ENCODE assay signal across 13 mouse cellular contexts in genomic region chr9:68116221-68116741, GRCm38 (mm10).
A peak's percentile ranks its signal among the peaks of the same experiment; 100 is the strongest.
DNase-seq lines count a peak whose midpoint lies in the region; ATAC-seq lines count a peak whose summit lies in the region.
"Had no signal": no experiment of that assay in that cellular context is flagged by ENCODE, and none has a peak within 500 bp of the region (broad histone marks: within the 10 kb centered on the region; RNA-seq: fewer than 3 reads in every experiment).

No protein-coding gene starts in this region.

- no peak overlapping the region for H3K4me3 ChIP-seq in limb, embryonic 11.5 days (ENCODE audit: low read depth, low read length)
- H3K4me3 ChIP-seq: hindbrain, embryonic 12.5 days; midbrain, embryonic 15.5 days had no signal

- no peak overlapping the region for H3K9ac ChIP-seq in limb, embryonic 11.5 days (ENCODE audit: low read length)
- H3K9ac ChIP-seq: hindbrain, embryonic 12.5 days; liver, postnatal 0 days; midbrain, embryonic 15.5 days had no signal

- no peak overlapping the region for H3K4me2 ChIP-seq in limb, embryonic 11.5 days (ENCODE audit: low read depth, severe bottlenecking)
- H3K4me2 ChIP-seq: hindbrain, embryonic 12.5 days; midbrain, embryonic 15.5 days had no signal

- no peaks in the 10 kb centered on the region for H3K27me3 ChIP-seq in limb, embryonic 11.5 days (ENCODE audit: control insufficient read depth, insufficient read depth, low read length)
- H3K27me3 ChIP-seq: hindbrain, embryonic 12.5 days; midbrain, embryonic 15.5 days had no signal

- no peaks in the 10 kb centered on the region for H3K9me3 ChIP-seq in limb, embryonic 11.5 days (ENCODE audit: control insufficient read depth, low read length)
- H3K9me3 ChIP-seq: hindbrain, embryonic 12.5 days; midbrain, embryonic 15.5 days had no signal

- H3K36me3 ChIP-seq in limb, embryonic 11.5 days (ENCODE audit: control insufficient read depth, insufficient read depth, low read length) = no peaks in the 10 kb centered on the region
- H3K36me3 ChIP-seq: hindbrain, embryonic 12.5 days; midbrain, embryonic 15.5 days had no signal

- 47% methylated on average over 10 of the region's 10 CpGs for WGBS in limb, embryonic 11.5 days

- intact Hi-C loops in left cerebral cortex, postnatal 10 days (cut with DNase I) = no loop called here

- peak; percentile 28 for DNase-seq in embryo, embryonic 11 days
- DNase-seq in embryo, embryonic 9.5 days (ENCODE audit: extremely low spot score) = no peak
- DNase-seq in left cerebral cortex, postnatal 10 days (ENCODE audit: extremely low spot score in 1 of 2, low spot score in 2 of 2) = peak; percentile 22 to 31
- no peak for DNase-seq in left cerebral cortex, adult 11 months (ENCODE audit: low spot score)
- peak; percentile 55 to 69 for DNase-seq in cerebellum, postnatal 25 days
- DNase-seq in limb, embryonic 11.5 days (ENCODE audit: low spot score) = peak; percentile 23
- no peak for DNase-seq in heart, adult 9 months (ENCODE audit: low spot score in 2 of 2)
- DNase-seq in spleen, postnatal 14 days (ENCODE audit: low spot score in 2 of 2) = no peak
- DNase-seq: gastrocnemius, postnatal 36 days; liver, postnatal 0 days; thymus, postnatal 25 days had no signal

- no peak for ATAC-seq in limb, embryonic 11.5 days (ENCODE audit: insufficient number of reproducible peaks, low FRiP score, low TSS enrichment, low read depth)
- ATAC-seq: liver, postnatal 0 days; midbrain, embryonic 15.5 days had no signal

- H3K27ac ChIP-seq in limb, embryonic 11.5 days (replicated peaks; ENCODE audit: low read depth, low read length) = no peak overlapping the region
- H3K27ac ChIP-seq: hindbrain, embryonic 12.5 days; midbrain, embryonic 15.5 days had no signal

- no peaks in the 10 kb centered on the region for H3K4me1 ChIP-seq in limb, embryonic 11.5 days (ENCODE audit: control insufficient read depth, insufficient read depth, low read length)
- H3K4me1 ChIP-seq: hindbrain, embryonic 12.5 days; midbrain, embryonic 15.5 days had no signal

Comparison
In these comparisons a context has a peak if more than half of its experiments do, and no peak if none do; other contexts are left out.
1. DNase-seq: peak in embryo, embryonic 11 days (single experiment), left cerebral cortex, postnatal 10 days (2 of 2), cerebellum, postnatal 25 days (2 of 2) and limb, embryonic 11.5 days (single experiment); none in embryo, embryonic 9.5 days (single experiment), left cerebral cortex, adult 11 months (single experiment), heart, adult 9 months (0 of 2) and spleen, postnatal 14 days (0 of 2).